Mouse (Mus musculus) myocyte (in vitro differentiated cells): ENCODE measurements at regions not wholly inside any gene's neighbourhood (a gene's known extent, or its start where the extent isn't known, plus 50 kb on each side); places are given as distances from the start of the nearest gene placed in this dataset.

ENCODE experiments used
- CEBPB ChIP-seq: IDR thresholded peaks from 2 replicates; pipeline ENCODE4 v1.6.1; 2011; ENCODE audit warnings: mild to moderate bottlenecking, moderate library complexity; ENCODE audit not compliant: poor library complexity, insufficient read depth, severe bottlenecking
- E2F4 ChIP-seq: IDR thresholded peaks from one replicate; pipeline ENCODE4 v1.6.1; 2011; ENCODE audit warnings: mild to moderate bottlenecking, control low read depth, moderate library complexity; ENCODE audit not compliant: insufficient read depth
- MYOD1 ChIP-seq, 3 experiments: IDR thresholded peaks; one replicate each; pipeline ENCODE4 v1.6.1; 2011; ENCODE audit warnings: control low read depth in 2 of 3, low read depth in 2 of 3, mild to moderate bottlenecking in 2 of 3, moderate library complexity in 1 of 3; ENCODE audit not compliant: insufficient read length in 2 of 3, control insufficient read depth in 1 of 3
- MYOG ChIP-seq, 3 experiments: IDR thresholded peaks; one replicate each; pipeline ENCODE4 v1.6.1; 2011; ENCODE audit warnings: control low read depth in 2 of 3, low read depth in 2 of 3, mild to moderate bottlenecking in 2 of 3; ENCODE audit not compliant: insufficient read length in 2 of 3, control insufficient read depth in 1 of 3, insufficient read depth in 1 of 3
- POLR2A ChIP-seq: IDR thresholded peaks from one replicate; pipeline ENCODE4 v1.6.1; 2011; ENCODE audit warnings: low read depth, mild to moderate bottlenecking, control low read depth, moderate library complexity; ENCODE audit not compliant: insufficient read length
- POLR2AphosphoS2 ChIP-seq: IDR thresholded peaks from one replicate; pipeline ENCODE4 v1.6.1; 2011; ENCODE audit warnings: low read depth, control low read depth; ENCODE audit not compliant: insufficient read length
- REST ChIP-seq: IDR thresholded peaks from one replicate; pipeline ENCODE4 v1.6.1; 2011; ENCODE audit warnings: mild to moderate bottlenecking, control low read depth, moderate library complexity; ENCODE audit not compliant: insufficient read depth, insufficient read length
- SRF ChIP-seq: IDR thresholded peaks from one replicate; pipeline ENCODE4 v1.6.1; 2011; ENCODE audit warnings: low read depth; ENCODE audit not compliant: control insufficient read depth, insufficient read length
- TCF12 ChIP-seq: IDR thresholded peaks from one replicate; pipeline ENCODE4 v1.6.1; 2011; ENCODE audit warnings: mild to moderate bottlenecking, control low read depth; ENCODE audit not compliant: poor library complexity, insufficient read depth, severe bottlenecking
- TCF3 ChIP-seq: IDR thresholded peaks from one replicate; pipeline ENCODE4 v1.6.1; 2011; ENCODE audit warnings: low read depth, control low read depth; ENCODE audit not compliant: insufficient read length
- USF1 ChIP-seq: IDR thresholded peaks from one replicate; pipeline ENCODE4 v1.6.1; 2011; ENCODE audit warnings: low read depth, mild to moderate bottlenecking, control low read depth, moderate library complexity

- TF ChIP-seq POLR2A (no peak), POLR2AphosphoS2 (no peak), MYOG (IDR thresholded peaks at IDR 0.05; ENCODE audit: control insufficient read depth in 1 of 3, insufficient read depth in 1 of 3, insufficient read length in 2 of 3, low read depth in 2 of 3) (no peak), CEBPB (no peak), TCF3 (no peak), TCF12 (no peak), SRF (no peak), USF1 (no peak), E2F4 (no peak), MYOD1 (IDR thresholded peaks at IDR 0.05; ENCODE audit: control insufficient read depth in 1 of 3, insufficient read length in 2 of 3, low read depth in 2 of 3) (no peak), REST (no peak)
Measured at GRCm38 (mm10) chr10:11938164-11938563, 595.0 kb downstream of the Epm2a start.
